Mouse (Mus musculus): ENCODE results near the gene Hs2st1. TPM values are rescaled to one million over a fixed set of nuclear protein-coding genes. Genes with fewer than 3 reads are reported as not detected.
"Not testable (repeated sequence)": the region's sequence is repeated elsewhere in the genome, so short reads cannot be mapped to it uniquely, and the experiment has no call there.

Hs2st1 gene
- 10 to 100 TPM; 11.9 to 12.6 TPM for total RNA-seq (2021)
- long read RNA-seq, experiment 1, full-length matches to known transcripts = 22 of 25 reads
- long read RNA-seq, experiment 1, partial matches to known transcripts = 0 of 25 reads
- long read RNA-seq, experiment 1, other reads (novel, unspliced or antisense) = 3 of 25 reads
- long read RNA-seq, experiment 2, full-length matches to known transcripts = 10 of 17 reads
- long read RNA-seq, experiment 2, partial matches to known transcripts = 6 of 17 reads
- long read RNA-seq, experiment 2, other reads (novel, unspliced or antisense) = 1 of 17 reads

GRCm38 (mm10) chr3:144570047-144570815 lies at the start of gene Hs2st1, which contains the start of gene Selenof:
Gene Hs2st1, minus strand, starts transcription at chr3:144570181.
Gene Selenof, plus strand, starts transcription at chr3:144570304.
- intact Hi-C loops (cut with DNase I) = loop anchor here (2.0 kb wide), 2 partner anchors 47 to 151 kb away; partner anchors contain the start of gene Sh3glb1
- peak; percentile 93 to 95 for DNase-seq

GRCm38 (mm10) chr3:144617633-144618180 lies 47.7 kb upstream of the Hs2st1 start:
- DNase-seq = no peak
- intact Hi-C loops (cut with DNase I) = loop anchor here (1.0 to 5.0 kb wide), 4 partner anchors 47 to 164 kb away; partner anchors contain the start of genes Hs2st1, Selenof and Sh3glb1

- intact Hi-C loops (cut with DNase I) = loop anchor here (1.0 to 5.0 kb wide), 4 partner anchors 46 to 164 kb away; partner anchors contain the start of genes Hs2st1, Selenof and Sh3glb1
- DNase-seq = peak; percentile 84 to 89
Measured at GRCm38 (mm10) chr3:144616654-144617425, 46.9 kb upstream of the Hs2st1 start.

GRCm38 (mm10) chr3:144615459-144615858 lies 45.5 kb upstream of the Hs2st1 start:
- no peak for DNase-seq

GRCm38 (mm10) chr3:144614698-144615097 lies 44.7 kb upstream of the Hs2st1 start:
- intact Hi-C loops (cut with DNase I) = loop anchor here (5.0 kb wide), 1 partner anchor 108 kb away; the partner anchor contains the start of gene Sh3glb1
- DNase-seq = no peak

More at GRCm38 (mm10) chr3:144615459-144615858, 45.5 kb upstream of the Hs2st1 start:
- intact Hi-C loops (cut with DNase I) = loop anchor here (5.0 kb wide), 1 partner anchor 107 kb away; the partner anchor contains the start of gene Sh3glb1

GRCm38 (mm10) chr3:144614277-144614676 lies 44.3 kb upstream of the Hs2st1 start:
- intact Hi-C loops (cut with DNase I) = no loop called here
- no peak for DNase-seq

GRCm38 (mm10) chr3:144612382-144612781 lies 42.4 kb upstream of the Hs2st1 start:
- no peak for DNase-seq

GRCm38 (mm10) chr3:144611626-144612271 lies 41.8 kb upstream of the Hs2st1 start:
- peak; percentile 37 for DNase-seq
- intact Hi-C loops (cut with DNase I) = no loop called here

More at GRCm38 (mm10) chr3:144612382-144612781, 42.4 kb upstream of the Hs2st1 start:
- intact Hi-C loops (cut with DNase I) = no loop called here

GRCm38 (mm10) chr3:144610759-144611158 lies 40.8 kb upstream of the Hs2st1 start:
- intact Hi-C loops (cut with DNase I) = no loop called here

GRCm38 (mm10) chr3:144608090-144608489 lies 38.1 kb upstream of the Hs2st1 start:
- intact Hi-C loops (cut with DNase I) = no loop called here
- DNase-seq = no peak

More at GRCm38 (mm10) chr3:144610759-144611158, 40.8 kb upstream of the Hs2st1 start:
- no peak for DNase-seq

GRCm38 (mm10) chr3:144606449-144606848 lies 36.5 kb upstream of the Hs2st1 start:
- intact Hi-C loops (cut with DNase I) = no loop called here
- DNase-seq = no peak

GRCm38 (mm10) chr3:144605811-144606210 lies 35.8 kb upstream of the Hs2st1 start:
- DNase-seq; intact Hi-C loops (cut with DNase I): not testable (repeated sequence)

- no peak for DNase-seq
- intact Hi-C loops (cut with DNase I) = no loop called here
Measured at GRCm38 (mm10) chr3:144604205-144604604, 34.2 kb upstream of the Hs2st1 start.

GRCm38 (mm10) chr3:144603558-144603957 lies 33.6 kb upstream of the Hs2st1 start:
- intact Hi-C loops (cut with DNase I) = no loop called here
- no peak for DNase-seq

- intact Hi-C loops (cut with DNase I) = no loop called here
- no peak for DNase-seq
Measured at GRCm38 (mm10) chr3:144602819-144603218, 32.8 kb upstream of the Hs2st1 start.

- intact Hi-C loops (cut with DNase I) = no loop called here
- DNase-seq = no peak
Measured at GRCm38 (mm10) chr3:144602413-144602812, 32.4 kb upstream of the Hs2st1 start.

- intact Hi-C loops (cut with DNase I) = no loop called here
- no peak for DNase-seq
Measured at GRCm38 (mm10) chr3:144597790-144598467, 27.9 kb upstream of the Hs2st1 start.

GRCm38 (mm10) chr3:144597121-144597520 lies 27.1 kb upstream of the Hs2st1 start:
- intact Hi-C loops (cut with DNase I) = no loop called here
- DNase-seq = no peak
